Mouse (Mus musculus): Measurements from ENCODE around the gene Shisa8. TPM values are rescaled to one million over a fixed set of nuclear protein-coding genes. Genes with fewer than 3 reads are reported as not detected.

Gene Shisa8
- polyA plus RNA-seq, 1 experiment from 2014 or later, result 0.32 TPM

DNA sequence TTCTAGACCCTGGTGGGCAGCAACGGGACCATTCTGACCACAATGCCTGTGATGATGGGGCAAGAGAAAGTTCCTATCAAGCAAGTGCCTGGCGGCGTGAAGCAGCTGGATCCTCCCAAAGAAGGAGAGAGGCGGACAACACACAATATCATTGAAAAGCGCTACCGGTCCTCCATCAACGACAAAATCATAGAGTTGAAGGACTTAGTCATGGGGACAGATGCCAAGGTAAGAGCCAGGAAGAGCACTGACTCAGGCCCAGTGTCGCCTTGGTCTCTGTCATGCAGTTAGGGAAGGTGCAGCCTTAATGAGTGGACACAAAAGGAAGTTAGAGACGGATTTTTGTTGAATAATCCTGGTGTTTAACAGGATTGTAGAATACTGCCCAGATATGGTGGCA lies 37.5 kb downstream of the Shisa8 start:
- H3K4me3 ChIP-seq (ENCODE audit: low read length), result no peak overlapping the region
- peaks cover 9% of the 10 kb centered on the region for H3K4me1 ChIP-seq (ENCODE audit: control insufficient read depth, insufficient read depth, low read length)
- peaks cover 72% of the 10 kb centered on the region for H3K36me3 ChIP-seq (ENCODE audit: control insufficient read depth, insufficient read depth)
- no peak for ATAC-seq (replicated peaks; ENCODE audit: extremely low read depth, insufficient read depth, low FRiP score)
- no peak overlapping the region for H3K4me2 ChIP-seq (ENCODE audit: low read depth, low read length)
- H3K27ac ChIP-seq (ENCODE audit: low read length), result no peak overlapping the region
- H3K9me3 ChIP-seq (replicated peaks; ENCODE audit: control insufficient read depth, low read length), result no peaks in the 10 kb centered on the region
- H3K27me3 ChIP-seq (ENCODE audit: control insufficient read depth, insufficient read depth, low read length), result no peaks in the 10 kb centered on the region
- H3K9ac ChIP-seq (ENCODE audit: low read length), result no peak overlapping the region
- WGBS, result 91% methylated on average over 9 of the region's 9 CpGs

GRCm38 (mm10) chr15:82172648-82173047 lies 40.0 kb downstream of the Shisa8 start:
- Histone ChIP-seq H3K9ac (ENCODE audit: low read length) (no peak overlapping the region), H3K4me3 (ENCODE audit: low read length) (no peak overlapping the region), H3K27ac (ENCODE audit: low read length) (no peak overlapping the region), H3K4me2 (ENCODE audit: low read depth, low read length) (no peak overlapping the region), H3K4me1 (ENCODE audit: control insufficient read depth, insufficient read depth, low read length) (peaks cover 27% of the 10 kb centered on the region), H3K9me3 (replicated peaks; ENCODE audit: control insufficient read depth, low read length) (no peaks in the 10 kb centered on the region), H3K27me3 (ENCODE audit: control insufficient read depth, insufficient read depth, low read length) (no peaks in the 10 kb centered on the region), H3K36me3 (ENCODE audit: control insufficient read depth, insufficient read depth) (peaks cover 48% of the 10 kb centered on the region)
- 55% methylated on average over 8 of the region's 8 CpGs for WGBS
- no peak for ATAC-seq (replicated peaks; ENCODE audit: extremely low read depth, insufficient read depth, low FRiP score)

- peaks cover 32% of the 10 kb centered on the region for H3K36me3 ChIP-seq (ENCODE audit: control insufficient read depth, insufficient read depth)
- peak overlapping the region; percentile 55 for H3K27ac ChIP-seq (ENCODE audit: low read length)
- H3K9ac ChIP-seq (ENCODE audit: low read length), result no peak overlapping the region
- 75% methylated on average over 36 of the region's 36 CpGs for WGBS
- no peak overlapping the region for H3K4me3 ChIP-seq (ENCODE audit: low read length)
- peak; percentile 56; the same call in 1 of the 2 replicates for ATAC-seq (replicated peaks; ENCODE audit: extremely low read depth, insufficient read depth, low FRiP score)
- no peak overlapping the region for H3K4me2 ChIP-seq (ENCODE audit: low read depth, low read length)
- no peaks in the 10 kb centered on the region for H3K27me3 ChIP-seq (ENCODE audit: control insufficient read depth, insufficient read depth, low read length)
- peaks cover 42% of the 10 kb centered on the region for H3K4me1 ChIP-seq (ENCODE audit: control insufficient read depth, insufficient read depth, low read length)
- no peaks in the 10 kb centered on the region for H3K9me3 ChIP-seq (replicated peaks; ENCODE audit: control insufficient read depth, low read length)
These were observed 41.9 kb downstream of the Shisa8 start for GRCm38 (mm10) chr15:82170437-82171377.

DNA sequence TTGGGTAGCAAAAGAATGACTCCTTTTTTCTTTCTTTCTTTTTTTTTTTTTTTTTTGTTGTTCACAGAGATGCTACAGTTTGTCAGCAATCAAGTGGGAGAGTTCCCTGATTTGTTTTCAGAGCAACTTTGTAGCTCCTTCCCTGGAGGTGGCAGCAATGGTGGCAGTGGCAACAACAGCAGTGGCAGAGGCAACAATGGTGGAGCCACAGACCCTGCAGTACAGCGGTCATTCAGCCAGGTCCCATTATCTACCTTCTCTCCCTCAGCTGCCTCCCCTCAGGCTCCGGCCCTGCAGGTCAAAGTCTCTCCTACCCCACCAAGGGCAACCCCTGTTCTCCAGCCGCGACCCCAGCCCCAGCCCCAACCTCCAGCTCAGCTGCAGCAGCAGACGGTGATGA lies 42.9 kb downstream of the Shisa8 start:
- H3K27me3 ChIP-seq (ENCODE audit: control insufficient read depth, insufficient read depth, low read length), result no peaks in the 10 kb centered on the region
- ATAC-seq (replicated peaks; ENCODE audit: extremely low read depth, insufficient read depth, low FRiP score), result no peak
- H3K4me1 ChIP-seq (ENCODE audit: control insufficient read depth, insufficient read depth, low read length), result peaks cover 47% of the 10 kb centered on the region
- H3K4me3 ChIP-seq (ENCODE audit: low read length), result no peak overlapping the region
- peaks cover 23% of the 10 kb centered on the region for H3K36me3 ChIP-seq (ENCODE audit: control insufficient read depth, insufficient read depth)
- 61% methylated on average over 5 of the region's 5 CpGs for WGBS
- H3K27ac ChIP-seq (ENCODE audit: low read length), result peak overlapping the region; percentile 74
- H3K9me3 ChIP-seq (replicated peaks; ENCODE audit: control insufficient read depth, low read length), result no peaks in the 10 kb centered on the region
- H3K4me2 ChIP-seq (ENCODE audit: low read depth, low read length), result peak overlapping the region; percentile 9; the same call in 1 of the 2 replicates
- no peak overlapping the region for H3K9ac ChIP-seq (ENCODE audit: low read length)

GRCm38 (mm10) chr15:82167201-82168168 lies 45.1 kb downstream of the Shisa8 start:
- Histone ChIP-seq H3K27me3 (ENCODE audit: control insufficient read depth, insufficient read depth, low read length) (no peaks in the 10 kb centered on the region), H3K4me1 (ENCODE audit: control insufficient read depth, insufficient read depth, low read length) (peaks cover 58% of the 10 kb centered on the region), H3K27ac (ENCODE audit: low read length) (peak overlapping the region; percentile 18), H3K4me2 (ENCODE audit: low read depth, low read length) (no peak overlapping the region), H3K36me3 (ENCODE audit: control insufficient read depth, insufficient read depth) (0 out of 2 replicates have a peak, but pooled peaks cover 10% of the 10 kb centered on the region), H3K9me3 (replicated peaks; ENCODE audit: control insufficient read depth, low read length) (no peaks in the 10 kb centered on the region), H3K9ac (ENCODE audit: low read length) (no peak overlapping the region), H3K4me3 (ENCODE audit: low read length) (no peak overlapping the region)
- ATAC-seq (replicated peaks; ENCODE audit: extremely low read depth, insufficient read depth, low FRiP score), result no peak
- 59% methylated on average over 23 of the region's 23 CpGs for WGBS

GRCm38 (mm10) chr15:82166240-82167100 lies 46.1 kb downstream of the Shisa8 start:
- peak overlapping the region; percentile 10; the same call in 1 of the 2 replicates for H3K4me2 ChIP-seq (ENCODE audit: low read depth, low read length)
- peaks cover 61% of the 10 kb centered on the region for H3K4me1 ChIP-seq (ENCODE audit: control insufficient read depth, insufficient read depth, low read length)
- no peak for ATAC-seq (replicated peaks; ENCODE audit: extremely low read depth, insufficient read depth, low FRiP score)
- H3K27me3 ChIP-seq (ENCODE audit: control insufficient read depth, insufficient read depth, low read length), result no peaks in the 10 kb centered on the region
- no peaks in the 10 kb centered on the region for H3K9me3 ChIP-seq (replicated peaks; ENCODE audit: control insufficient read depth, low read length)
- WGBS, result 59% methylated on average over 22 of the region's 22 CpGs
- no peak overlapping the region for H3K4me3 ChIP-seq (ENCODE audit: low read length)
- peak overlapping the region; percentile 37; the same call in 1 of the 2 replicates for H3K9ac ChIP-seq (ENCODE audit: low read length)
- H3K36me3 ChIP-seq (ENCODE audit: control insufficient read depth, insufficient read depth), result 0 out of 2 replicates have a peak, but pooled peaks cover 6% of the 10 kb centered on the region
- H3K27ac ChIP-seq (ENCODE audit: low read length), result peak overlapping the region; percentile 18

DNA sequence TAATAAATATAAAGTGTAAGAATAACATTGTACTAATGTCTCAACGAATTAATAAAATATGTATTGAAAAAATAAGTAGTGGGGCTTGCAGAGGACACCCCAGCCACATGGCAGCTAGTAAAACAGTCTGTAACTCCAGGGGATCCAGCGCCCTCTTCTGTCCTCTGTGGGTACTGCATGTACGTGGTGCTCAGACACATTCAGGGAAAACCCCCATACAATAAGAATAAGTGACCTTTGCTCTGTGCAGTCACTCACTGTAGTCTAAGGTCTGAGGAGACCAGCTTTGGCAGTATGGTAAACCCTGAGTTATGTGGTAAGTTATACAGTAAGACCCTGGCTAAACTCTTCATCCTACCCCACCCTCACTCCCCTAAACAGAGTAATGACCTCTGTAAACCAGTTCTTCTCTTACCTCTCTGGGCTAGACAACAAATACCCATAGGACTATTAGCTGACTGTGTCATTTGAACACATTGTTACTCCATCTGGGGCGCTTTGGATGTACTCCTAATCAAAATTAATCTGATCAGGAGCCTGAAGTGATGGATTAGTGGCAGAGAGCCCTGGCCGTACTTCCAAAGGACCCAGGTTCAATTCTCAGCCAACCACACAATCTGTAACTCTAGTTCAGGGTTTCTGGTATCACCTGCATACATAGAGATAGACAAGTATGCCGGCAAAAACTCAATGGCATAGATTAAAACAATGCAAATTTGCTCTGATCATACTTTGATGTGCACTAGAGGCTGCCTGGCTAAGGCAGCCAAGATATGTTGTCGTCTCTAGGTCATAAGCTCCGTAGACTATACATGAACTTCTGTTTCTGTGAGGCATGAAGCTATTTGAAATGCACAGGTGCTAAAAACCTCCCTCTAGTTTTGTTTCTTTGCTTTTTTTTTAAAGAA lies 47.0 kb downstream of the Shisa8 start:
- Histone ChIP-seq H3K27ac (ENCODE audit: low read length) (peak overlapping the region; percentile 15), H3K4me2 (ENCODE audit: low read depth, low read length) (no peak overlapping the region; the same call in 1 of the 2 replicates), H3K27me3 (ENCODE audit: control insufficient read depth, insufficient read depth, low read length) (no peaks in the 10 kb centered on the region), H3K36me3 (ENCODE audit: control insufficient read depth, insufficient read depth) (no peaks in the 10 kb centered on the region), H3K4me1 (ENCODE audit: control insufficient read depth, insufficient read depth, low read length) (peaks cover 64% of the 10 kb centered on the region), H3K9me3 (replicated peaks; ENCODE audit: control insufficient read depth, low read length) (no peaks in the 10 kb centered on the region), H3K9ac (ENCODE audit: low read length) (no peak overlapping the region; the same call in 1 of the 2 replicates), H3K4me3 (ENCODE audit: low read length) (no peak overlapping the region)
- 49% methylated on average over 8 of the region's 8 CpGs for WGBS
- no peak for ATAC-seq (replicated peaks; ENCODE audit: extremely low read depth, insufficient read depth, low FRiP score)

All from heart, embryonic 16.5 days (tissue).